Mouse (Mus musculus): Measurements from ENCODE around the gene Olfr1512. TPM values are rescaled to one million over a fixed set of nuclear protein-coding genes. Genes with fewer than 3 reads are reported as not detected.

Gene Olfr1512
- polyA plus RNA-seq, 1 experiment from 2014 or later = not detected

Other genes starting within 250 kb of the Olfr1512 start
- gene Supt16, start 181.8 kb downstream of the Olfr1512 start, polyA plus RNA-seq (2014; fragmentation: Nextera tagmentation; extraction: Ambion mirVana) = 86.0 and 87.3 TPM in 2 replicates
- 49.7 and 56.0 TPM in 2 replicates for gene Chd8, start 121.4 kb downstream of the Olfr1512 start, polyA plus RNA-seq (2014; fragmentation: Nextera tagmentation; extraction: Ambion mirVana)
- gene Tox4, start 100.0 kb downstream of the Olfr1512 start, polyA plus RNA-seq (2014; fragmentation: Nextera tagmentation; extraction: Ambion mirVana) = 47.3 and 56.0 TPM in 2 replicates
- gene Rab2b, start 99.6 kb downstream of the Olfr1512 start, polyA plus RNA-seq (2014; fragmentation: Nextera tagmentation; extraction: Ambion mirVana) = 26.6 and 27.3 TPM in 2 replicates
- 41.3 and 45.3 TPM in 2 replicates for gene Mettl3, start 74.0 kb downstream of the Olfr1512 start, polyA plus RNA-seq (2014; fragmentation: Nextera tagmentation; extraction: Ambion mirVana)
- gene Sall2, start 50.4 kb downstream of the Olfr1512 start, polyA plus RNA-seq (2014; fragmentation: Nextera tagmentation; extraction: Ambion mirVana) = 14.6 and 16.2 TPM in 2 replicates
- not detected in 2 replicates for gene Olfr1513, start 22.8 kb downstream of the Olfr1512 start, polyA plus RNA-seq (2014; fragmentation: Nextera tagmentation; extraction: Ambion mirVana)
- not detected in 2 replicates for gene Olfr1511, start 18.2 kb upstream of the Olfr1512 start, polyA plus RNA-seq (2014; fragmentation: Nextera tagmentation; extraction: Ambion mirVana)
- not detected in 2 replicates for gene Olfr1510, start 35.2 kb upstream of the Olfr1512 start, polyA plus RNA-seq (2014; fragmentation: Nextera tagmentation; extraction: Ambion mirVana)
- gene Olfr1509, start 63.8 kb upstream of the Olfr1512 start, polyA plus RNA-seq (2014; fragmentation: Nextera tagmentation; extraction: Ambion mirVana) = not detected in 2 replicates
- not detected in 2 replicates for gene Olfr1508, start 88.3 kb upstream of the Olfr1512 start, polyA plus RNA-seq (2014; fragmentation: Nextera tagmentation; extraction: Ambion mirVana)
- gene Olfr1507, start 116.6 kb upstream of the Olfr1512 start, polyA plus RNA-seq (2014; fragmentation: Nextera tagmentation; extraction: Ambion mirVana) = not detected in 2 replicates

Data from stomach, embryonic 14.5 days (tissue).